ENCODE assay signal across 10 mouse cellular contexts in genomic region chr11:58303594-58303993, GRCm38 (mm10). TPM values are rescaled to one million over a fixed set of nuclear protein-coding genes. Genes with fewer than 3 reads are reported as not detected.
DNase-seq lines count a peak whose midpoint lies in the region; ATAC-seq and TF ChIP-seq lines count a peak whose summit lies in the region.
"Had no signal": no experiment of that assay in that cellular context is flagged by ENCODE, and none has a peak within 500 bp of the region (broad histone marks: within the 10 kb centered on the region; RNA-seq: fewer than 3 reads in every experiment).

No protein-coding gene starts in this region.

- H3K4me2 ChIP-seq in lung, embryonic 16.5 days (ENCODE audit: low read depth, low read length), result peak overlapping the region; percentile 44
- H3K4me2 ChIP-seq in forebrain, embryonic 11.5 days (ENCODE audit: low read depth, low read length, severe bottlenecking), result peak overlapping the region; percentile 63
- H3K4me2 ChIP-seq in neural tube, embryonic 15.5 days, result peak overlapping the region; percentile 69

- 16% methylated on average over 7 of the region's 7 CpGs for WGBS in lung, embryonic 16.5 days
- WGBS in lung, adult 2 months, result 33% methylated on average over 7 of the region's 7 CpGs
- 13% methylated on average over 7 of the region's 7 CpGs for WGBS in forebrain, embryonic 11.5 days
- WGBS in limb, embryonic 10.5 days, result 30% methylated on average over 7 of the region's 7 CpGs
- WGBS in neural tube, embryonic 15.5 days, result 13% methylated on average over 7 of the region's 7 CpGs

- no peak overlapping the region; the same call in 1 of the 2 replicates for H3K4me3 ChIP-seq in lung, embryonic 16.5 days (ENCODE audit: low read length)
- H3K4me3 ChIP-seq in lung, adult 2 months (replicated peaks; ENCODE audit: extremely low read depth, low read depth, low read length), result no peak overlapping the region
- peak overlapping the region; percentile 9; the same call in 1 of the 2 replicates for H3K4me3 ChIP-seq in forebrain, embryonic 11.5 days (ENCODE audit: low read depth, low read length)
- peak overlapping the region; percentile 22; the same call in 1 of the 2 replicates for H3K4me3 ChIP-seq in limb, embryonic 10.5 days
- H3K4me3 ChIP-seq in neural tube, embryonic 15.5 days (replicated peaks), result peak overlapping the region; percentile 29

- no peak overlapping the region for H3K27ac ChIP-seq in lung, embryonic 16.5 days (ENCODE audit: low read length)
- H3K27ac ChIP-seq in forebrain, embryonic 11.5 days (ENCODE audit: low read depth, low read length), result no peak overlapping the region
- no peak overlapping the region for H3K27ac ChIP-seq in limb, embryonic 10.5 days
- H3K27ac ChIP-seq in neural tube, embryonic 15.5 days (replicated peaks), result no peak overlapping the region

- DNase-seq in lung, adult 2 months, result no peak
- peak; percentile 52 for DNase-seq in forebrain, embryonic 11.5 days (ENCODE audit: low spot score)
- DNase-seq in limb, embryonic 10.5 days (ENCODE audit: low spot score), result no peak
- no peak for DNase-seq in layer of hippocampus, postnatal 14 days (ENCODE audit: low spot score in 2 of 2)
- DNase-seq in left cerebral cortex, postnatal 25 days (ENCODE audit: low spot score in 2 of 2), result no peak
- DNase-seq in adrenal gland, adult 2 months, result no peak
- DNase-seq: adrenal gland, postnatal 14 days had no signal

- H3K4me1 ChIP-seq in lung, embryonic 16.5 days (replicated peaks; ENCODE audit: control insufficient read depth, insufficient read depth, low read length), result peaks cover 4% of the 10 kb centered on the region
- peaks cover 8% of the 10 kb centered on the region for H3K4me1 ChIP-seq in lung, adult 2 months (ENCODE audit: control insufficient read depth, insufficient read depth, low read length)
- H3K4me1 ChIP-seq in forebrain, embryonic 11.5 days (replicated peaks; ENCODE audit: control insufficient read depth, insufficient read depth, low read length), result peaks cover 2% of the 10 kb centered on the region; the same call in 1 of the 2 replicates
- H3K4me1 ChIP-seq in limb, embryonic 10.5 days, result peaks cover 32% of the 10 kb centered on the region
- peaks cover 34% of the 10 kb centered on the region for H3K4me1 ChIP-seq in neural tube, embryonic 15.5 days

- H3K9me3 ChIP-seq in lung, embryonic 16.5 days (ENCODE audit: control insufficient read depth, low read length), result no peaks in the 10 kb centered on the region
- H3K9me3 ChIP-seq in forebrain, embryonic 11.5 days (ENCODE audit: control insufficient read depth, low read length), result no peaks in the 10 kb centered on the region
- no peaks in the 10 kb centered on the region for H3K9me3 ChIP-seq in limb, embryonic 10.5 days (replicated peaks)
- no peaks in the 10 kb centered on the region for H3K9me3 ChIP-seq in neural tube, embryonic 15.5 days (replicated peaks)

- no peaks in the 10 kb centered on the region for H3K36me3 ChIP-seq in lung, embryonic 16.5 days (ENCODE audit: control insufficient read depth, insufficient read depth, low read length)
- H3K36me3 ChIP-seq in forebrain, embryonic 11.5 days (ENCODE audit: control insufficient read depth, insufficient read depth, low read length), result no peaks in the 10 kb centered on the region
- H3K36me3 ChIP-seq in limb, embryonic 10.5 days, result no peaks in the 10 kb centered on the region
- no peaks in the 10 kb centered on the region for H3K36me3 ChIP-seq in neural tube, embryonic 15.5 days

- H3K9ac ChIP-seq in lung, embryonic 16.5 days (ENCODE audit: low read length), result peak overlapping the region; percentile 44; the same call in 1 of the 2 replicates
- no peak overlapping the region for H3K9ac ChIP-seq in forebrain, embryonic 11.5 days (ENCODE audit: low read length)
- peak overlapping the region; percentile 40 for H3K9ac ChIP-seq in neural tube, embryonic 15.5 days (replicated peaks)

- intact Hi-C loops in left cerebral cortex, postnatal 25 days (cut with DNase I), result loop anchor here (2.0 to 5.0 kb wide), 3 partner anchors 126 to 341 kb away; partner anchors contain the start of gene Cnot8

- no peak for ATAC-seq in lung, embryonic 16.5 days (ENCODE audit: low read depth)
- no peak for ATAC-seq in forebrain, embryonic 11.5 days (replicated peaks; ENCODE audit: low FRiP score)
- ATAC-seq in neural tube, embryonic 15.5 days (ENCODE audit: low FRiP score), result no peak

- TF ChIP-seq CTCF in lung, adult 2 months (IDR thresholded peaks at IDR 0.05; ENCODE audit: insufficient read depth, low read length), result no peak

- no peak for TF ChIP-seq POLR2A in lung, adult 2 months (IDR thresholded peaks at IDR 0.05; ENCODE audit: borderline replicate concordance, extremely low read depth, low read depth, low read length)

- H3K27me3 ChIP-seq in lung, embryonic 16.5 days (ENCODE audit: control insufficient read depth, insufficient read depth, low read depth, low read length), result no peaks in the 10 kb centered on the region
- H3K27me3 ChIP-seq in forebrain, embryonic 11.5 days (ENCODE audit: control insufficient read depth, insufficient read depth, low read length), result no peaks in the 10 kb centered on the region
- no peaks in the 10 kb centered on the region for H3K27me3 ChIP-seq in limb, embryonic 10.5 days (ENCODE audit: low read depth, poor library complexity, severe bottlenecking)
- no peaks in the 10 kb centered on the region for H3K27me3 ChIP-seq in neural tube, embryonic 15.5 days (replicated peaks)

RNA-seq across cellular contexts. Expression of gene Zfp692, which starts 3.3 kb away (rescaled TPM):
- polyA plus RNA-seq in lung, embryonic 16.5 days (2015; fragmentation: Nextera tagmentation; extraction: Ambion mirVana), result 23.0 and 24.4 TPM in 2 replicates
- 17.0 and 24.1 TPM in 2 replicates for polyA plus RNA-seq in lung, adult 2 months (2012; rRNA removed)
- 17.4 and 20.0 TPM in 2 replicates for polyA plus RNA-seq in forebrain, embryonic 11.5 days (2014; fragmentation: Nextera tagmentation; extraction: Ambion mirVana)
- 24.0 and 26.7 TPM in 2 replicates for polyA plus RNA-seq in limb, embryonic 10.5 days (2016; fragmentation: Nextera tagmentation; extraction: Ambion mirVana)
- 31.5 and 33.3 TPM in 2 replicates for polyA plus RNA-seq in neural tube, embryonic 15.5 days (2015; fragmentation: Nextera tagmentation; extraction: Ambion mirVana)
- total RNA-seq in layer of hippocampus, postnatal 14 days (2021), result 10 to 100 TPM; 20.1 to 20.2 TPM
- 10 to 100 TPM; 20.9 to 24.2 TPM for total RNA-seq in left cerebral cortex, postnatal 25 days (2021)
- total RNA-seq in adrenal gland, adult 2 months (2021), result 10 to 100 TPM; 10.5 to 11.7 TPM
- 23.3 and 25.7 TPM in 2 replicates for polyA plus RNA-seq in adrenal gland, adult 2 months (2012; rRNA removed)

RNA-seq across cellular contexts. Expression of gene Zfp672, which starts 26.5 kb away (rescaled TPM):
- 35.4 and 37.6 TPM in 2 replicates for polyA plus RNA-seq in lung, embryonic 16.5 days (2015; fragmentation: Nextera tagmentation; extraction: Ambion mirVana)
- polyA plus RNA-seq in lung, adult 2 months (2012; rRNA removed), result 30.2 and 30.6 TPM in 2 replicates
- polyA plus RNA-seq in forebrain, embryonic 11.5 days (2014; fragmentation: Nextera tagmentation; extraction: Ambion mirVana), result 30.6 and 33.2 TPM in 2 replicates
- 22.1 and 25.7 TPM in 2 replicates for polyA plus RNA-seq in limb, embryonic 10.5 days (2016; fragmentation: Nextera tagmentation; extraction: Ambion mirVana)
- polyA plus RNA-seq in neural tube, embryonic 15.5 days (2015; fragmentation: Nextera tagmentation; extraction: Ambion mirVana), result 37.9 and 44.8 TPM in 2 replicates
- total RNA-seq in layer of hippocampus, postnatal 14 days (2021), result 10 to 100 TPM; 47.7 to 52.0 TPM
- 10 to 100 TPM; 47.2 to 52.2 TPM for total RNA-seq in left cerebral cortex, postnatal 25 days (2021)
- 10 to 100 TPM; 43.6 to 51.2 TPM for total RNA-seq in adrenal gland, adult 2 months (2021)
- 59.3 and 59.9 TPM in 2 replicates for polyA plus RNA-seq in adrenal gland, adult 2 months (2012; rRNA removed)

RNA-seq across cellular contexts. Expression of gene Sh3bp5l, which starts 26.9 kb away (rescaled TPM):
- polyA plus RNA-seq in lung, embryonic 16.5 days (2015; fragmentation: Nextera tagmentation; extraction: Ambion mirVana), result 35.1 and 36.9 TPM in 2 replicates
- polyA plus RNA-seq in lung, adult 2 months (2012; rRNA removed), result 29.4 and 36.5 TPM in 2 replicates
- polyA plus RNA-seq in forebrain, embryonic 11.5 days (2014; fragmentation: Nextera tagmentation; extraction: Ambion mirVana), result 36.7 and 41.0 TPM in 2 replicates
- polyA plus RNA-seq in limb, embryonic 10.5 days (2016; fragmentation: Nextera tagmentation; extraction: Ambion mirVana), result 35.2 and 37.7 TPM in 2 replicates
- polyA plus RNA-seq in neural tube, embryonic 15.5 days (2015; fragmentation: Nextera tagmentation; extraction: Ambion mirVana), result 47.1 and 47.7 TPM in 2 replicates
- 10 to 100 TPM; 67.1 to 69.3 TPM for total RNA-seq in layer of hippocampus, postnatal 14 days (2021)
- 10 to 100 TPM; 62.2 to 62.5 TPM for total RNA-seq in left cerebral cortex, postnatal 25 days (2021)
- total RNA-seq in adrenal gland, adult 2 months (2021), result 10 to 100 TPM; 24.3 to 54.5 TPM
- 49.6 and 49.7 TPM in 2 replicates for polyA plus RNA-seq in adrenal gland, adult 2 months (2012; rRNA removed)

RNA-seq across cellular contexts. Expression of gene 4930438A08Rik, which starts 29.0 kb away (rescaled TPM):
- polyA plus RNA-seq in lung, embryonic 16.5 days (2015; fragmentation: Nextera tagmentation; extraction: Ambion mirVana), result 0.10 TPM in 1 of 2 replicates, not detected in the other
- 0.12 TPM in 1 of 2 replicates, not detected in the other for polyA plus RNA-seq in lung, adult 2 months (2012; rRNA removed)
- 0.08 TPM in 1 of 2 replicates, not detected in the other for polyA plus RNA-seq in forebrain, embryonic 11.5 days (2014; fragmentation: Nextera tagmentation; extraction: Ambion mirVana)
- polyA plus RNA-seq in limb, embryonic 10.5 days (2016; fragmentation: Nextera tagmentation; extraction: Ambion mirVana), result not detected in 2 replicates
- not detected in 2 replicates for polyA plus RNA-seq in neural tube, embryonic 15.5 days (2015; fragmentation: Nextera tagmentation; extraction: Ambion mirVana)
- not detected for total RNA-seq in layer of hippocampus, postnatal 14 days (2021)
- total RNA-seq in left cerebral cortex, postnatal 25 days (2021), result not detected
- not detected for total RNA-seq in adrenal gland, adult 2 months (2021)
- 0.06 TPM in 1 of 2 replicates, not detected in the other for polyA plus RNA-seq in adrenal gland, adult 2 months (2012; rRNA removed)
- total RNA-seq: adrenal gland, postnatal 14 days; gastrocnemius, postnatal 4 days had no signal

Comparison
In these comparisons a context has a peak if more than half of its experiments do, and no peak if none do; other contexts are left out.
1. H3K4me3 ChIP-seq: peak in forebrain, embryonic 11.5 days (single experiment), limb, embryonic 10.5 days (single experiment) and neural tube, embryonic 15.5 days (single experiment); none in lung, embryonic 16.5 days (single experiment) and lung, adult 2 months (single experiment).
2. Peak in every context shown above with its lines, with median percentiles within 50 percentile points of each other: H3K4me2 ChIP-seq.